Mouse (Mus musculus): ENCODE measurements at regions not wholly inside any gene's neighbourhood (a gene's known extent, or its start where the extent isn't known, plus 50 kb on each side); places are given as distances from the start of the nearest gene placed in this dataset.

GRCm38 (mm10) chr4:96968545-96969164, 183.7 kb upstream of the Gm12695 start:
- intact Hi-C loops (cut with DNase I), result no loop called here
- peak; percentile 47 to 78 for DNase-seq (ENCODE audit: low spot score in 2 of 2)
